Mouse (Mus musculus) myocyte (in vitro differentiated cells): ENCODE measurements at regions not wholly inside any gene's neighbourhood (a gene's known extent, or its start where the extent isn't known, plus 50 kb on each side); places are given as distances from the start of the nearest gene placed in this dataset.

Experiments
- E2F4 ChIP-seq: IDR thresholded peaks from one replicate; pipeline ENCODE4 v1.6.1; 2011; ENCODE audit warnings: mild to moderate bottlenecking, control low read depth, moderate library complexity; ENCODE audit not compliant: insufficient read depth
- MAX ChIP-seq: IDR thresholded peaks from one replicate; pipeline ENCODE4 v1.6.1; 2011; ENCODE audit warnings: low read depth, mild to moderate bottlenecking, control low read depth
- MYOD1 ChIP-seq, 3 experiments: IDR thresholded peaks; one replicate each; pipeline ENCODE4 v1.6.1; 2011; ENCODE audit warnings: control low read depth in 2 of 3, low read depth in 2 of 3, mild to moderate bottlenecking in 2 of 3, moderate library complexity in 1 of 3; ENCODE audit not compliant: insufficient read length in 2 of 3, control insufficient read depth in 1 of 3
- MYOG ChIP-seq, 3 experiments: IDR thresholded peaks; one replicate each; pipeline ENCODE4 v1.6.1; 2011; ENCODE audit warnings: control low read depth in 2 of 3, low read depth in 2 of 3, mild to moderate bottlenecking in 2 of 3; ENCODE audit not compliant: insufficient read length in 2 of 3, control insufficient read depth in 1 of 3, insufficient read depth in 1 of 3
- POLR2A ChIP-seq: IDR thresholded peaks from one replicate; pipeline ENCODE4 v1.6.1; 2011; ENCODE audit warnings: low read depth, mild to moderate bottlenecking, control low read depth, moderate library complexity; ENCODE audit not compliant: insufficient read length
- POLR2AphosphoS2 ChIP-seq: IDR thresholded peaks from one replicate; pipeline ENCODE4 v1.6.1; 2011; ENCODE audit warnings: low read depth, control low read depth; ENCODE audit not compliant: insufficient read length
- REST ChIP-seq: IDR thresholded peaks from one replicate; pipeline ENCODE4 v1.6.1; 2011; ENCODE audit warnings: mild to moderate bottlenecking, control low read depth, moderate library complexity; ENCODE audit not compliant: insufficient read depth, insufficient read length
- SRF ChIP-seq: IDR thresholded peaks from one replicate; pipeline ENCODE4 v1.6.1; 2011; ENCODE audit warnings: low read depth; ENCODE audit not compliant: control insufficient read depth, insufficient read length
- TCF12 ChIP-seq: IDR thresholded peaks from one replicate; pipeline ENCODE4 v1.6.1; 2011; ENCODE audit warnings: mild to moderate bottlenecking, control low read depth; ENCODE audit not compliant: poor library complexity, insufficient read depth, severe bottlenecking
- TCF3 ChIP-seq: IDR thresholded peaks from one replicate; pipeline ENCODE4 v1.6.1; 2011; ENCODE audit warnings: low read depth, control low read depth; ENCODE audit not compliant: insufficient read length

GRCm38 (mm10) chr1:81818884-81819283 lies 414.0 kb upstream of the Gm9747 start:
- TF ChIP-seq POLR2A: no peak
- no peak for TF ChIP-seq MAX
- no peak for TF ChIP-seq TCF12
- no peak for TF ChIP-seq MYOD1 (IDR thresholded peaks at IDR 0.05; ENCODE audit: control insufficient read depth in 1 of 3, insufficient read length in 2 of 3, low read depth in 2 of 3)
- no peak for TF ChIP-seq E2F4
- no peak for TF ChIP-seq POLR2AphosphoS2
- TF ChIP-seq SRF: no peak
- TF ChIP-seq TCF3: no peak
- no peak for TF ChIP-seq REST
- no peak for TF ChIP-seq MYOG (IDR thresholded peaks at IDR 0.05; ENCODE audit: control insufficient read depth in 1 of 3, insufficient read depth in 1 of 3, insufficient read length in 2 of 3, low read depth in 2 of 3)
